Mouse (Mus musculus): ENCODE data around the gene Klk9. TPM values are rescaled to one million over a fixed set of nuclear protein-coding genes. Genes with fewer than 3 reads are reported as not detected.

Klk9 gene
- polyA plus RNA-seq (2014; fragmentation: Illumina TruSeq; extraction: RNeasy Lipid Tissue Mini Kit (QIAGEN cat#74804); ENCODE audit: insufficient read depth, low read depth, low replicate concordance): not detected

GRCm38 (mm10) chr7:43791591-43791990 lies at the start of gene Klk9:
Gene Klk9, plus strand, starts transcription at chr7:43791891.

GRCm38 (mm10) chr7:43768597-43768996 lies 23.1 kb upstream of the Klk9 start, which contains the start of gene Klk12:
Gene Klk12, plus strand, starts transcription at chr7:43768897.

DNA sequence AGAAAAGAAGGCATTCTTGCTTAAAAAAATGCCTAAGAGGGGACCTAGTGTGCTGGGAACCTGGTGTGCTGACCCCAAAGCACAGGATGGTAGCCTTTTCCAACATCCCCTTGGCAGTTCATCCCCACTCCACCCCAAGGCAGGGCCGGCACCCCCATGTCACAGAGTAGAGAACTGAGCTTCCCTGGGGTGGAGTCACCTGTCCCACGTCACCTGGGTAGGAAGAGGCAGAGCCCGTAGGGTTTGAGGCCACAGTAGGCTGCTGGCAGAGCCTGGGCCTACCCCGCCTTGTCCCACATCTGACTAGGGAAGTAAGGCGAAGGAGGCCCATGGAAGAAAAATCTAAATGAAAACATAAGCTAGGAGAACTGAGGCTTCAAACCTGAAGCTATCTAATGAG lies 17.3 kb upstream of the Klk9 start, which contains the start of gene Klk11:
TSS of gene Klk11 (plus strand) at position 241 of the 400 bp plus-strand sequence.

DNA sequence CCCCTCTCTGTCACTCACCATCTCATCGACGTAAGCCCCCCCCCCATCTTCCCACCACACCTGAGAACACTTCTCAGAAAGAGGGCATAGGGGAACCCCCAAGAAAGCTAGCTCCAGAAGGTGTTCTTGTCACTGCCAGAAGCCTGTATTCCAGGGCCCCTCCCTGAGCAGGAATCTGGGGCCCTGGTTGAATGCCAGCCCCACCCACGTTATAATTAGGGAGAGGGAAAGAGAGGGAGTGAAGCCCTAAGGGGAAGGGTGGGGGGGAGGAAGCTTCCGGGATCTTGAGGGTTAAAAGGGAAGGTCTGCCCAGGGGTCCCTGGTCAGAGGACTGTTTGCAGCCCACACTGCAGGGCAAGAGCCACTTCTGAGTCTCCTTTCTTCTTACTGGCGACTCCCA lies 10.9 kb upstream of the Klk9 start, which contains the start of gene Klk10:
TSS of gene Klk10 (plus strand) at position 290 of the 400 bp plus-strand sequence.

GRCm38 (mm10) chr7:43797333-43797769 lies 5.7 kb downstream of the Klk9 start, which contains the start of gene Klk8:
Gene Klk8, plus strand, starts transcription at chr7:43797577.

GRCm38 (mm10) chr7:43810994-43811393 lies 19.3 kb downstream of the Klk9 start, which contains the start of gene Klk7:
Gene Klk7, plus strand, starts transcription at chr7:43811294.

DNA sequence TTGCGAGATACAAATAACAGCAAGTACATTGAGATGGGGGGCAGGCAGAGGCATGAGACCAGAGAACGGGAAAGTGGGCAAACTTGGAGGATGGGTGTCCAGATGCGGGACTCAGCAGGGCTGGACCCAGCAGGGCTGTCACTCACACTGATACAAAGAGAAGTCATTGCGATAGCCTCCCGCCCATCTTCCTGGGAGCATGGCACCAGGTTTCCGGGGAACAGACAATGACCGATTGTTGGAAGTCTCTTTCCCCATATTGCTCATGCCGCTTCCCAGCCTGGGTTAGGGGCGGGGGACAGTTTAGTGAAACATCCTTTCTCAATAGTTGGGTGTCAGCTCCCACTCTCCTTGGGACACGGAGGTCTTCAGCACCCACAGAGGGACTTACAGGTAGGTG lies 32.5 kb downstream of the Klk9 start, which contains the start of gene Klk6:
TSS of gene Klk6 (plus strand) at position 301 of the 400 bp plus-strand sequence.

GRCm38 (mm10) chr7:43841701-43842100 lies 50.0 kb downstream of the Klk9 start, which contains the start of gene Klk5:
Gene Klk5, plus strand, starts transcription at chr7:43841971.

Other genes starting within 250 kb of the Klk9 start
- gene Cd33, start 247.5 kb upstream of the Klk9 start, polyA plus RNA-seq (2014; fragmentation: Illumina TruSeq; extraction: RNeasy Lipid Tissue Mini Kit (QIAGEN cat#74804); ENCODE audit: insufficient read depth, low read depth, low replicate concordance): 3.8 TPM
- gene Zfp658, start 229.6 kb upstream of the Klk9 start, polyA plus RNA-seq (2014; fragmentation: Illumina TruSeq; extraction: RNeasy Lipid Tissue Mini Kit (QIAGEN cat#74804); ENCODE audit: insufficient read depth, low read depth, low replicate concordance): 1.9 TPM
- 3.3 TPM for gene Zfp719, start 212.3 kb upstream of the Klk9 start, polyA plus RNA-seq (2014; fragmentation: Illumina TruSeq; extraction: RNeasy Lipid Tissue Mini Kit (QIAGEN cat#74804); ENCODE audit: insufficient read depth, low read depth, low replicate concordance)
- not detected for gene Zfp819, start 184.7 kb upstream of the Klk9 start, polyA plus RNA-seq (2014; fragmentation: Illumina TruSeq; extraction: RNeasy Lipid Tissue Mini Kit (QIAGEN cat#74804); ENCODE audit: insufficient read depth, low read depth, low replicate concordance)
- gene Ceacam18, start 157.2 kb upstream of the Klk9 start, polyA plus RNA-seq (2014; fragmentation: Illumina TruSeq; extraction: RNeasy Lipid Tissue Mini Kit (QIAGEN cat#74804); ENCODE audit: insufficient read depth, low read depth, low replicate concordance): not detected
- 5.0 TPM for gene Siglece, start 131.7 kb upstream of the Klk9 start, polyA plus RNA-seq (2014; fragmentation: Illumina TruSeq; extraction: RNeasy Lipid Tissue Mini Kit (QIAGEN cat#74804); ENCODE audit: insufficient read depth, low read depth, low replicate concordance)
- gene Ctu1, start 119.9 kb upstream of the Klk9 start, polyA plus RNA-seq (2014; fragmentation: Illumina TruSeq; extraction: RNeasy Lipid Tissue Mini Kit (QIAGEN cat#74804); ENCODE audit: insufficient read depth, low read depth, low replicate concordance): 6.5 TPM
- 1.1 TPM for gene Klk14, start 101.5 kb upstream of the Klk9 start, polyA plus RNA-seq (2014; fragmentation: Illumina TruSeq; extraction: RNeasy Lipid Tissue Mini Kit (QIAGEN cat#74804); ENCODE audit: insufficient read depth, low read depth, low replicate concordance)
- 3.6 TPM for gene Klk13, start 79.3 kb upstream of the Klk9 start, polyA plus RNA-seq (2014; fragmentation: Illumina TruSeq; extraction: RNeasy Lipid Tissue Mini Kit (QIAGEN cat#74804); ENCODE audit: insufficient read depth, low read depth, low replicate concordance)
- gene Klk12, start 23.0 kb upstream of the Klk9 start, polyA plus RNA-seq (2014; fragmentation: Illumina TruSeq; extraction: RNeasy Lipid Tissue Mini Kit (QIAGEN cat#74804); ENCODE audit: insufficient read depth, low read depth, low replicate concordance): not detected
- gene Klk11, start 17.3 kb upstream of the Klk9 start, polyA plus RNA-seq (2014; fragmentation: Illumina TruSeq; extraction: RNeasy Lipid Tissue Mini Kit (QIAGEN cat#74804); ENCODE audit: insufficient read depth, low read depth, low replicate concordance): 1.8 TPM
- 0.92 TPM for gene Klk10, start 10.9 kb upstream of the Klk9 start, polyA plus RNA-seq (2014; fragmentation: Illumina TruSeq; extraction: RNeasy Lipid Tissue Mini Kit (QIAGEN cat#74804); ENCODE audit: insufficient read depth, low read depth, low replicate concordance)
- gene Klk8, start 5.7 kb downstream of the Klk9 start, polyA plus RNA-seq (2014; fragmentation: Illumina TruSeq; extraction: RNeasy Lipid Tissue Mini Kit (QIAGEN cat#74804); ENCODE audit: insufficient read depth, low read depth, low replicate concordance): 20.3 TPM
- not detected for gene Klk7, start 19.4 kb downstream of the Klk9 start, polyA plus RNA-seq (2014; fragmentation: Illumina TruSeq; extraction: RNeasy Lipid Tissue Mini Kit (QIAGEN cat#74804); ENCODE audit: insufficient read depth, low read depth, low replicate concordance)
- gene Klk6, start 32.6 kb downstream of the Klk9 start, polyA plus RNA-seq (2014; fragmentation: Illumina TruSeq; extraction: RNeasy Lipid Tissue Mini Kit (QIAGEN cat#74804); ENCODE audit: insufficient read depth, low read depth, low replicate concordance): not detected
- not detected for gene Klk5, start 50.1 kb downstream of the Klk9 start, polyA plus RNA-seq (2014; fragmentation: Illumina TruSeq; extraction: RNeasy Lipid Tissue Mini Kit (QIAGEN cat#74804); ENCODE audit: insufficient read depth, low read depth, low replicate concordance)
- not detected for gene Klk4, start 89.3 kb downstream of the Klk9 start, polyA plus RNA-seq (2014; fragmentation: Illumina TruSeq; extraction: RNeasy Lipid Tissue Mini Kit (QIAGEN cat#74804); ENCODE audit: insufficient read depth, low read depth, low replicate concordance)
- gene Klk15, start 141.8 kb downstream of the Klk9 start, polyA plus RNA-seq (2014; fragmentation: Illumina TruSeq; extraction: RNeasy Lipid Tissue Mini Kit (QIAGEN cat#74804); ENCODE audit: insufficient read depth, low read depth, low replicate concordance): not detected
- not detected for gene Klk1b8, start 158.8 kb downstream of the Klk9 start, polyA plus RNA-seq (2014; fragmentation: Illumina TruSeq; extraction: RNeasy Lipid Tissue Mini Kit (QIAGEN cat#74804); ENCODE audit: insufficient read depth, low read depth, low replicate concordance)
- not detected for gene Klk1b1, start 174.9 kb downstream of the Klk9 start, polyA plus RNA-seq (2014; fragmentation: Illumina TruSeq; extraction: RNeasy Lipid Tissue Mini Kit (QIAGEN cat#74804); ENCODE audit: insufficient read depth, low read depth, low replicate concordance)
- gene Klk1b9, start 184.2 kb downstream of the Klk9 start, polyA plus RNA-seq (2014; fragmentation: Illumina TruSeq; extraction: RNeasy Lipid Tissue Mini Kit (QIAGEN cat#74804); ENCODE audit: insufficient read depth, low read depth, low replicate concordance): not detected
- not detected for gene Klk1b11, start 204.0 kb downstream of the Klk9 start, polyA plus RNA-seq (2014; fragmentation: Illumina TruSeq; extraction: RNeasy Lipid Tissue Mini Kit (QIAGEN cat#74804); ENCODE audit: insufficient read depth, low read depth, low replicate concordance)
- gene Klk1b26, start 220.3 kb downstream of the Klk9 start, polyA plus RNA-seq (2014; fragmentation: Illumina TruSeq; extraction: RNeasy Lipid Tissue Mini Kit (QIAGEN cat#74804); ENCODE audit: insufficient read depth, low read depth, low replicate concordance): not detected

All from lung, adult 10 weeks (tissue).